Mouse (Mus musculus) ES-Bruce4 (cell line): Measurements from ENCODE around the gene Nadk2. TPM values are rescaled to one million over a fixed set of nuclear protein-coding genes. Genes with fewer than 3 reads are reported as not detected.

Experiments
- H3K27ac ChIP-seq: 2 replicates; pipeline ENCODE4 v1.5.1; 2012; ENCODE audit warnings: low read length, inconsistent platforms; ENCODE audit not compliant: insufficient read depth
- H3K27me3 ChIP-seq: 2 replicates; pipeline ENCODE4 v1.6.1; 2012; ENCODE audit warnings: mild to moderate bottlenecking, low read length, inconsistent platforms; ENCODE audit not compliant: control insufficient read depth, poor library complexity, insufficient read depth, severe bottlenecking
- H3K36me3 ChIP-seq: 2 replicates; pipeline ENCODE4 v1.6.1; 2012; ENCODE audit warnings: inconsistent platforms, mild to moderate bottlenecking, low read length, moderate library complexity; ENCODE audit not compliant: control insufficient read depth, poor library complexity, insufficient read depth, severe bottlenecking
- H3K4me1 ChIP-seq: one replicate; pipeline ENCODE4 v1.8.1; 2011; ENCODE audit warnings: low read length; ENCODE audit not compliant: control insufficient read depth, insufficient read depth
- H3K4me3 ChIP-seq: 2 replicates; pipeline ENCODE4 v1.5.1; 2011; ENCODE audit warnings: low read depth, mild to moderate bottlenecking, low read length
- H3K9ac ChIP-seq: 2 replicates; pipeline ENCODE4 v1.6.1; 2012; ENCODE audit warnings: low read depth, mild to moderate bottlenecking, inconsistent platforms; ENCODE audit not compliant: poor library complexity, severe bottlenecking
- H3K9me3 ChIP-seq: replicated peaks from 2 replicates; pipeline ENCODE4 v1.6.1; 2012; ENCODE audit warnings: mild to moderate bottlenecking, low read length, inconsistent platforms; ENCODE audit not compliant: control insufficient read depth, poor library complexity, insufficient read depth, severe bottlenecking
- CTCF ChIP-seq: IDR thresholded peaks from one replicate; pipeline ENCODE4 v1.8.1; 2011; ENCODE audit warnings: low read depth, low read length
- EP300 ChIP-seq: IDR thresholded peaks from 2 replicates; pipeline ENCODE4 v1.6.1; 2011; ENCODE audit warnings: low read depth, low read length; ENCODE audit not compliant: insufficient read depth
- POLR2A ChIP-seq: IDR thresholded peaks from one replicate; pipeline ENCODE4 v1.8.1; 2011; ENCODE audit warnings: low read length; ENCODE audit not compliant: insufficient read depth
- polyA plus RNA-seq: library from polyadenylated mRNA; stranded (reverse); fragments of >200 nt; gene quantifications from 2 replicates; pipeline ENCODE4 v1.2.4, GENCODE M21; 2011; ENCODE audit warnings: low read depth; ENCODE audit not compliant: missing spikeins, insufficient read depth, insufficient read length

Nadk2 gene
- polyA plus RNA-seq, 1 experiment, result 83.2 TPM

- no peak for TF ChIP-seq POLR2A
- no peak for TF ChIP-seq EP300
- no peak for TF ChIP-seq CTCF
- H3K9me3 ChIP-seq, result no peaks in the 10 kb centered on the region
- no peaks in the 10 kb centered on the region for H3K4me1 ChIP-seq
- no peak overlapping the region for H3K27ac ChIP-seq
- H3K36me3 ChIP-seq, result peaks cover 42% of the 10 kb centered on the region
- no peak overlapping the region for H3K4me3 ChIP-seq
- H3K9ac ChIP-seq, result no peak overlapping the region
- no peaks in the 10 kb centered on the region for H3K27me3 ChIP-seq
Observed at GRCm38 (mm10) chr15:9110526-9111347, 39.7 kb downstream of the Nadk2 start.

GRCm38 (mm10) chr15:9111648-9112047, 40.6 kb downstream of the Nadk2 start:
- Histone ChIP-seq H3K9me3 (no peaks in the 10 kb centered on the region), H3K27ac (no peak overlapping the region), H3K4me1 (no peaks in the 10 kb centered on the region), H3K4me3 (no peak overlapping the region), H3K9ac (no peak overlapping the region), H3K36me3 (peaks cover 47% of the 10 kb centered on the region), H3K27me3 (no peaks in the 10 kb centered on the region)
- TF ChIP-seq POLR2A (no peak), EP300 (no peak), CTCF (no peak)

- Histone ChIP-seq H3K9me3 (no peaks in the 10 kb centered on the region), H3K4me1 (no peaks in the 10 kb centered on the region), H3K4me3 (no peak overlapping the region), H3K36me3 (peaks cover 48% of the 10 kb centered on the region), H3K27ac (no peak overlapping the region), H3K27me3 (no peaks in the 10 kb centered on the region), H3K9ac (no peak overlapping the region)
- TF ChIP-seq POLR2A, result no peak
- TF ChIP-seq EP300, result no peak
- TF ChIP-seq CTCF, result no peak
Observed at GRCm38 (mm10) chr15:9113556-9113955, 42.5 kb downstream of the Nadk2 start.

- no peaks in the 10 kb centered on the region for H3K4me1 ChIP-seq
- peaks cover 50% of the 10 kb centered on the region for H3K36me3 ChIP-seq
- H3K9me3 ChIP-seq, result no peaks in the 10 kb centered on the region
Observed at GRCm38 (mm10) chr15:9114131-9114530, 43.1 kb downstream of the Nadk2 start.

GRCm38 (mm10) chr15:9114599-9114998, 43.5 kb downstream of the Nadk2 start:
- no peak for TF ChIP-seq EP300
- peaks cover 55% of the 10 kb centered on the region for H3K36me3 ChIP-seq
- no peaks in the 10 kb centered on the region for H3K4me1 ChIP-seq
- no peaks in the 10 kb centered on the region for H3K9me3 ChIP-seq
- H3K4me3 ChIP-seq, result no peak overlapping the region
- H3K9ac ChIP-seq, result no peak overlapping the region
- H3K27me3 ChIP-seq, result no peaks in the 10 kb centered on the region
- no peak overlapping the region for H3K27ac ChIP-seq

More at GRCm38 (mm10) chr15:9114131-9114530, 43.1 kb downstream of the Nadk2 start:
- Histone ChIP-seq H3K27ac (no peak overlapping the region), H3K9ac (no peak overlapping the region), H3K4me3 (no peak overlapping the region), H3K27me3 (no peaks in the 10 kb centered on the region)
- TF ChIP-seq CTCF, result no peak
- TF ChIP-seq POLR2A, result no peak
- TF ChIP-seq EP300, result no peak

GRCm38 (mm10) chr15:9118852-9119251, 47.8 kb downstream of the Nadk2 start:
- Histone ChIP-seq H3K27me3 (no peaks in the 10 kb centered on the region), H3K9ac (no peak overlapping the region), H3K27ac (no peak overlapping the region), H3K36me3 (peaks cover 56% of the 10 kb centered on the region), H3K4me1 (no peaks in the 10 kb centered on the region), H3K9me3 (no peaks in the 10 kb centered on the region), H3K4me3 (no peak overlapping the region)
- TF ChIP-seq POLR2A, result no peak
